Mouse (Mus musculus): Measurements from ENCODE around the gene Slc43a2.
"Not testable (repeated sequence)": the region's sequence is repeated elsewhere in the genome, so short reads cannot be mapped to it uniquely, and the experiment has no call there.

The Slc43a2 gene

GRCm38 (mm10) chr11:75598004-75598403, 66.5 kb downstream of the Slc43a2 start:
- CTCF ChIA-PET, result no interaction called here

- CTCF ChIA-PET, result not testable (repeated sequence)
Observed at GRCm38 (mm10) chr11:75599802-75600201, 68.3 kb downstream of the Slc43a2 start.

- CTCF ChIA-PET, result interaction anchor here (0.6 kb wide), 1 partner anchor 124 kb away, joined by 3 read pairs; no protein-coding TSS in a partner anchor
Observed at GRCm38 (mm10) chr11:75604826-75605225, 73.3 kb downstream of the Slc43a2 start.

- CTCF ChIA-PET, result interaction anchor here (0.6 kb wide), 1 partner anchor 124 kb away, joined by 3 read pairs; no protein-coding TSS in a partner anchor
Observed at GRCm38 (mm10) chr11:75605318-75605717, 73.8 kb downstream of the Slc43a2 start.

- CTCF ChIA-PET, result interaction anchor here (0.6 kb wide), 1 partner anchor 74 kb away, joined by 4 read pairs; no protein-coding TSS in a partner anchor
Observed at GRCm38 (mm10) chr11:75608776-75609175, 77.3 kb downstream of the Slc43a2 start.

GRCm38 (mm10) chr11:75610021-75610420, 78.5 kb downstream of the Slc43a2 start:
- CTCF ChIA-PET, result interaction anchor here (0.6 kb wide), 1 partner anchor 47 kb away, joined by 3 read pairs; no protein-coding TSS in a partner anchor

GRCm38 (mm10) chr11:75614769-75615168, 83.3 kb downstream of the Slc43a2 start:
- CTCF ChIA-PET, result interaction anchor here (0.7 kb wide), 1 partner anchor 8 kb away, joined by 3 read pairs; no protein-coding TSS in a partner anchor

GRCm38 (mm10) chr11:75615556-75615955, 84.1 kb downstream of the Slc43a2 start:
- CTCF ChIA-PET, result interaction anchor here (0.6 to 1.6 kb wide), 3 partner anchors 13 to 588 kb away, joined by 3 to 6 read pairs (median 6); no protein-coding TSS in a partner anchor

GRCm38 (mm10) chr11:75619133-75619532, 87.6 kb downstream of the Slc43a2 start:
- CTCF ChIA-PET, result interaction anchor here (0.6 kb wide), 1 partner anchor 403 kb away, joined by 9 read pairs; no protein-coding TSS in a partner anchor

GRCm38 (mm10) chr11:75620136-75620780, 88.8 kb downstream of the Slc43a2 start:
- CTCF ChIA-PET, result no interaction called here

GRCm38 (mm10) chr11:75621426-75621825, 89.9 kb downstream of the Slc43a2 start:
- CTCF ChIA-PET, result no interaction called here

GRCm38 (mm10) chr11:75622588-75623329, 91.3 kb downstream of the Slc43a2 start:
- CTCF ChIA-PET, result interaction anchor here (0.6 kb wide), 1 partner anchor 8 kb away, joined by 3 read pairs; no protein-coding TSS in a partner anchor

GRCm38 (mm10) chr11:75624102-75624554, 92.6 kb downstream of the Slc43a2 start:
- CTCF ChIA-PET, result interaction anchor here (0.6 to 0.7 kb wide), 2 partner anchors 26 to 81 kb away, joined by 3 read pairs; no protein-coding TSS in a partner anchor

GRCm38 (mm10) chr11:75625820-75626219, 94.3 kb downstream of the Slc43a2 start:
- CTCF ChIA-PET, result no interaction called here
